Mouse (Mus musculus) kidney, postnatal 36 days (tissue): ENCODE data around the gene Ifnlr1.
A peak's percentile ranks its signal among the peaks of the same experiment; 100 is the strongest.
"Not testable (repeated sequence)": the region's sequence is repeated elsewhere in the genome, so short reads cannot be mapped to it uniquely, and the experiment has no call there.

Experiments used
- DNase-seq, 2 experiments: peaks; one replicate each; pipeline ENCODE4 v3.0.0; 2021 to 2022; ENCODE audit warnings: mixed read lengths in 2 of 2

Ifnlr1 gene

DNA sequence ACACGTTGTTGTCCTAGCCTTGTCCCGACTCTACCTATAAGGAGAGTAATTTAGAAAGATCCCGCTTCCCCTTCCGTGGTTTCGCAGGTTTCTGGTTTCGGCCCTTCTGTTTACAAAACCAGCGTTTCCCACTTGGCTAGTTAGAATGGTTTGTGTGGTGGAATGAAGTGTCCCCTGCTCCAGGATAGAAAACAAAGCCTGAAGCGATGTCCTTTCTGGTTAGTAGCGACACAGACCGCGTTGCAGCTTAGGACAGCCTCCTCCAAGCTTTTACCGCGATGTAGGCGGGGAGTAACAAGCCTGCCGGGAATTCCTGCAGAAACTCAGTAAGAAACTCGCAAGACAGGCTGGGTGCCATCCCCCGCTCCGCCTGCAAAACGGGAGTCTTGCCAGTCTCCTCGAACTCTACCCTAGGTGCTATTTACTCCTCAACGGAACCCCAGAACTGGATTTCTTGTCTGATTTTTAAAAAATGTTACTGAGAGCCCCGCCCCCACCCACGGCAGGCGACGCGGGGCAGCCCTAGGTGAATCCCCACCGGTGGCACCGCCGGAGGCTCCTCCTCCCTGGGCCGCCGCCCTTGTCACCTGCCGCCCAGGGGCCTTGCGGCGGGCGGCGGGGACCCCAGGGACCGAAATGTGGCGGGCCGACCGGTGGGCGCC lies at the start of gene Ifnlr1:
TSS of gene Ifnlr1 (plus strand) at position 382 of the 662 bp plus-strand sequence.
- DNase-seq, result peak; percentile 37 to 71

- not testable (repeated sequence) for DNase-seq
Observed at GRCm38 (mm10) chr4:135641302-135642079, 44.6 kb upstream of the Ifnlr1 start.

- DNase-seq, result no peak
Observed at GRCm38 (mm10) chr4:135645022-135645637, 41.0 kb upstream of the Ifnlr1 start.

GRCm38 (mm10) chr4:135652966-135653607 lies 33.0 kb upstream of the Ifnlr1 start:
- peak; percentile 33 to 64 for DNase-seq

- no peak for DNase-seq
Observed at GRCm38 (mm10) chr4:135653956-135654355, 32.1 kb upstream of the Ifnlr1 start.

- peak in 1 of 2 experiments; percentile 39 for DNase-seq
Observed at GRCm38 (mm10) chr4:135655499-135655898, 30.6 kb upstream of the Ifnlr1 start.

GRCm38 (mm10) chr4:135656094-135656589 lies 29.9 kb upstream of the Ifnlr1 start:
- peak in 1 of 2 experiments; percentile 60 for DNase-seq

GRCm38 (mm10) chr4:135658484-135658883 lies 27.6 kb upstream of the Ifnlr1 start:
- peak in 1 of 2 experiments; percentile 14 for DNase-seq

GRCm38 (mm10) chr4:135658899-135659298 lies 27.2 kb upstream of the Ifnlr1 start:
- no peak for DNase-seq

DNA sequence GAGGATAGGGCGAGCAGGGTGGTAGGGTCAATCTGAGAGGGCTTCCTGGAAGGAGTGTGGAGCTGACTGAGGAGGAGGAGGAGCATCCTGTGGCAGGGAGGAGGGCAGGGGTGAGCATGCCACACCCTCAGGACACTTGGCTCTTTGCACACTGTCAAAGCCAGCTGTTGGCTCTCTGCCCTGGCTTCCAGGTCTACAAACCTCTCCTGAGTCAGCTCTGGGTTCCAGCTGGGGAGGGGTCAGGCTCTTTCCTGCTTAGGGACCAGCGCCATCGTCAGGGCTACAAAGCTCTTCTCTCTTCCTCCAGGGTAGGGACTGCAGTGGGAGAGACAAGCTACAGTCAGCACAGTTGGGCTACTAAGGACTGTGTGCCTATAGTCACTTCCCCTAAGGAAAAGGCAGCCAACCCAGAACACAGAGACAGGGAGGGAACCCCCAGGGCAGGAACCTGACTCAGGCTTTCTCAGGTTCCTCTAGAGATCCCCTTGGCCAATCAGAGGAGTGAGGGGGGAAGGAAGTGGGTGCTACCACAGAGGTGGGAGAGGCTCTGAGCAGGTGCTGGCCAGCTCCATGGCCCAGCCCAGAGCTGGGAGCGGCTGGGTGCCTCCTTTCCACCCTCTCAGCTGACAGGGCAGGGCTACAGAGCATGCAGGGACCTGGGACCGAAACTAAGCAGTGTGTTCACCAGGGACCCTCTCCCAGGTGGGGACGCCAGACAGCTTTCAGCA lies 24.8 kb upstream of the Ifnlr1 start:
- peak; percentile 38 to 59 for DNase-seq

- DNase-seq, result no peak
Observed at GRCm38 (mm10) chr4:135661994-135662393, 24.1 kb upstream of the Ifnlr1 start.

DNA sequence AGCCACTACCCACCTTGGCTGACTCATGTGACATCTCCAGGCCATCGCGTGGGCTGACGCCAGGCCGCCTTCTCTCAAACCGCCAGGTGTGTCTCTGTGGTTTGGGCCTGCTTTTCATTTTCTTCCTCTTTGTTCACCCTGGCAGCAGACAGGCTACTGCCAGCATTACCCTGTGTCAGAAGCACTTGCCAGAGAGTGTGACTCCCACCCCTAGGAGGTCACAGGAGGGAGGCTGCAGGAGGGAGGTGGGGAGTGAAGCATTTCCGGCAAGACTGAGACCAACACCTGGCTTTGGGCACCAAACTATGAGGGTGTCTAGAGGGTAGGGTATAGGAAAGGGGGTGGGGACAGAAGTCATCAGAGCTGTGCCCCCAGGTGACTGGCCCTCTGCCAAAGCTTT lies 21.4 kb upstream of the Ifnlr1 start:
- DNase-seq, result no peak

DNA sequence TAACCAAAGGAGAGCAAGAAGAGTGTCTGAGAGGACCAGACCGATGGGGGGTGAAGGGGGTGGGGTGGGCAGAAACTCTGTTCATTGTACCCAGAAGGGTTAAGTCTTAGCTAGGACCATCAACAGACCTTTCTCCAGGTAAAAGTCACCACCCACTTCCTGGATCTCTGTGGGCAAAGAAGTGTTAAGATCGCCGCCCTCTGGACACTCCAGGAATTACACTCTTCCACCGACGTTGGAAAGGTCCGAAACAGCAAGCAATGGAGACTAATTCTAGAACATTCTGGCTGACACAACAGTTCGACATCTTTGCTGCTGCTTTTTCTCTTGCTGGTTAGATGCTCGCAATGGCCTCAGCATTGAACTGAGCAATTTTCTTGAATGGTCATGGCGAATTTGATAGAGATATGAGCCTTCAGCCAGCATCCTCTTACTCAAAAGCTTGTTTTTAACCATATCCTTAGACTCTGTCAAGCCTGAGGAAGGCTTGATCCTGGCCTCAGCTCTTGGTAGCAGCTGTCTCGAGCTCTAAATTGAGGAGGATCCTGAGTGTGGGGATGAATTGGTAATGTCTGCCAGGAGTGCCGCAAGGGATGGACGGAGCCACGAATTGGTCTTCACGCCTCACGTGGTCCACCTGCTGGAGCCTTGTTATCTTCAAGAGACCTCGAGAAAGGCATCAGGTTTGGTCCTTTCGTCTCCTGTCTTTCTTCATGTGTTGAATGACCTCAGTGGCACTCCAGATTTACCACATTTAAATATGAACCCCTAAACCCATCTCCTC lies 19.7 kb upstream of the Ifnlr1 start:
- peak; percentile 36 to 71 for DNase-seq

DNA sequence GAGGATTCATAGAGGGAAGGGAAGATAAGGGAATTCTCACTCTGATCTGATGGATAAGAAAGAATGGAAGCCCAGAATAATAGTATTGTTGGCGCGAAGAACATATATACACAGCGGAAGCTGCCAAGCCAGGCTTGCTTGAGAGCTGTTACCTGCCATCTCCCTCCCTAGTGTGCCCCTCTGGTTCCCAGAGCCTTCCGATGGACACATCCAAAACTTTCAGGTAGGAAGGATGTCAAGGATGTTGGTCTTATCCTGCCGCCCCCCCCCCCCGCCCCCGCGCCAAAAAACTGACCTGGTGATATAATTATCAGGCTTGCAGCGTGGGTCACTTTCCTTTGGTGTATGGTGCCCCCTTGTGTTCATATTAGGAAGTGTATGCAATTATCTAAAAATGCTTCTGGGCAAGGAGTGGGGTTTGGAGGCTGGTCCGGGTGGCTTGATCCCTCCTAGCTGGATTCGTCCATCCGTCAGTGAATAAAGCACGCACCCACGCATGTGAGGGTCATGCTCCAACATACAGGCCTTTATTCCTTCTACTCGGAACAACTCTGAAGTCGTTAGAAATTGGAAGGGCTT lies 18.7 kb upstream of the Ifnlr1 start:
- peak; percentile 31 to 53 for DNase-seq

- DNase-seq, result no peak
Observed at GRCm38 (mm10) chr4:135673507-135673906, 12.6 kb upstream of the Ifnlr1 start.

- no peak for DNase-seq
Observed at GRCm38 (mm10) chr4:135674993-135675392, 11.1 kb upstream of the Ifnlr1 start.

- no peak for DNase-seq
Observed at GRCm38 (mm10) chr4:135676476-135676875, 9.6 kb upstream of the Ifnlr1 start.

- DNase-seq, result no peak
Observed at GRCm38 (mm10) chr4:135679316-135679715, 6.8 kb upstream of the Ifnlr1 start.

DNA sequence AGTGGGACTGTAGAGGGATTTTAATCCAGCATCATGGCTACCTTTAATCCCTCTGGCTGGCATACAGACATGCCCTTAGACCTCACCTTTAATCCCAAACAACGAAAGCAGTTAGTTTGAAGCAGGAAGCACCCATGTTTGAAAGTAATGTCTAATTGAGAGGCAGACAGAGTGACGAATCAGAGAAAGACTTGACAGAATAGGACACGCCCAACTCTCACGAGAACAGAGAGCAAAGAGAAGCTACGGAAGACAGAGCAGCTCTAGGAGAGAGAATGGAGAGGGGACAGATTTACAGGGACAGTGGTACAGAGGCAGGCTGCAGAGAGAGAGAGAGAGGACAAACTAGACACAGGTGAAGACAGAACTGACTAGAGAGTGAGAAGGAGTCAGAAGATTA lies 4.3 kb upstream of the Ifnlr1 start:
- no peak for DNase-seq

- DNase-seq, result peak; percentile 56 to 85
Observed at GRCm38 (mm10) chr4:135683553-135683952, 2.5 kb upstream of the Ifnlr1 start.

DNA sequence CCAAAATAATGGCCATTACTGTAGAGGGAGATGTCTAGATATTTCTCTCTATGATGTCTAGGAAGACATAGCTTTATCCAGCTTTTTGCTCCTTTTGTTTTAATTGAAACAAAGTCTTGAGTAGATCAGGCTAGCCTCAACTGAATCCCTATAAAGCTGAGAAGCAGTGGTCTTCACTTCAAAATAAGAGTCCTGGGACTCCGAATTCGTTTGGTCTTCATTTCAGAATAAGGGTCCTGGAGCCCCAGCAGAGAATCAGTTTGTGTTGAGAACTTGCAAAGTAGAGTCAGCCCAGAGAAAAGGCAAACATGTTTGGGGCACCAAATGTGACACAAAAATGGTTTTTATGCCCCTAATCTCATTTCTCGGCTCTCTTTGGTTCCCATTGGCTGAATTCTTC lies 1.4 kb upstream of the Ifnlr1 start:
- DNase-seq, result no peak
